Mouse (Mus musculus): ENCODE results near the gene Grm1. TPM values are rescaled to one million over a fixed set of nuclear protein-coding genes. Genes with fewer than 3 reads are reported as not detected.

Gene Grm1
- total and polyA plus RNA-seq, 3 experiments, result not detected

DNA sequence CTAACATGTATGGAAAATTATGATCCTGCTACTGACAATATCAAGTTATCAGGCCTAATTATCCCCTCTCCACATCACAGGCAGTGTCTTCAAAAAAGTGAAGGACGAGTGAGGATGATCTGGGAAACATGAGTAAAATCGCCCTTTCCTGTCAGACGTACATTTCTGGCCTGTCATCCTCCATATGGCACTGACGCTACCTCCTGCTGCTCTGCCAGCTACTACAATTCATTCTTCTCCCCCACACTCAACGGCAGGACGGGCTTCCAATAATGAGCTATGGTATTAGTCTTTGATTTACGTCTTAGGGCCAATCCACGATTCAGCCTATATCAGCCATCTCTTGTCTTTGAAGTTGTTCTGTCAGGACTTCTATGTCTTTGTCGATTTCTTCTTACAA is 193.6 kb downstream of the Grm1 start:
- Histone ChIP-seq H3K36me3 (replicated peaks in 1 of 2; ENCODE audit: control insufficient read depth in 1 of 2, insufficient read depth in 1 of 2, low read length in 1 of 2) (no peaks in the 10 kb centered on the region), H3K27me3 (replicated peaks) (no peaks in the 10 kb centered on the region), H3K4me1 (ENCODE audit: control insufficient read depth in 1 of 2, insufficient read depth in 2 of 2) (no peaks in the 10 kb centered on the region), H3K27ac (ENCODE audit: insufficient read depth, low read depth) (no peak overlapping the region), H3K9me3 (replicated peaks; ENCODE audit: low read length) (no peaks in the 10 kb centered on the region), H3K79me2 (replicated peaks; ENCODE audit: control insufficient read depth, extremely low read depth, insufficient read depth, poor library complexity, severe bottlenecking) (no peaks in the 10 kb centered on the region), H3K4me3 (replicated peaks in 1 of 3; ENCODE audit: low read depth in 2 of 3, low read length in 2 of 3, poor library complexity in 1 of 3) (no peak overlapping the region), H3K4me2 (ENCODE audit: insufficient read depth, low read depth, poor library complexity, severe bottlenecking) (no peak overlapping the region), H3K9ac (ENCODE audit: insufficient read depth, low read depth) (no peak overlapping the region)
- no peak for DNase-seq (ENCODE audit: extremely low read depth)
- in situ Hi-C loops (cut with MboI; ENCODE audit: low pct_ligation_motif_present, low pct_unique_long_range_greater_than_20kb, low sequenced_read_pairs) (no loop called here), dilution Hi-C loops (cut with MboI; ENCODE audit: extremely low pct_ligation_motif_present, extremely low pct_unique_long_range_greater_than_20kb, low sequenced_read_pairs) (no loop called here)
- no peak for TF ChIP-seq ZC3H11A (IDR thresholded peaks at IDR 0.05; ENCODE audit: low read depth, low read length)

DNA sequence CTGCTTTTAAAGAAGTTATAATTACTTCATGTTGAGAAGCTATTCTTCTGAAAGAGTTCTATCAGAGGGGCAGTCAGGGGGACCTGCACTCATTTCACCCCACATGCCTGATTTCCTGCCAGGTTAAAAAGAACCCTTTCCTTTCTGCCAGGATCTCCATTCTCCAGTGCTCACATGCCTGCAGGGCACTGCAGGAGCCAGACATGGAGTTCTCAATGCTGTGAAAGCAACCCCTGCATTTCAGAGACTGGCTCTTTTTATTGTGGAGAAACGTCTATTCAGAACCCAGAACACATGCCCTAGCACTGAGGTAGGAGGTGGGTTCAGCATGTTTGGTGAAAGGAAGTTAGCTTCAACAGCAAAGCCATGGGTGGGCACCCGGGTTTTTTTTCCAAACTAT is 197.2 kb downstream of the Grm1 start:
- Histone ChIP-seq H3K4me2 (ENCODE audit: insufficient read depth, low read depth, poor library complexity, severe bottlenecking) (no peak overlapping the region), H3K4me1 (ENCODE audit: control insufficient read depth in 1 of 2, insufficient read depth in 2 of 2) (no peaks in the 10 kb centered on the region), H3K36me3 (replicated peaks in 1 of 2; ENCODE audit: control insufficient read depth in 1 of 2, insufficient read depth in 1 of 2, low read length in 1 of 2) (no peaks in the 10 kb centered on the region), H3K27ac (ENCODE audit: insufficient read depth, low read depth) (no peak overlapping the region), H3K27me3 (replicated peaks) (no peaks in the 10 kb centered on the region), H3K9me3 (replicated peaks; ENCODE audit: low read length) (no peaks in the 10 kb centered on the region), H3K79me2 (replicated peaks; ENCODE audit: control insufficient read depth, extremely low read depth, insufficient read depth, poor library complexity, severe bottlenecking) (no peaks in the 10 kb centered on the region), H3K4me3 (replicated peaks in 1 of 3; ENCODE audit: low read depth in 2 of 3, low read length in 2 of 3, poor library complexity in 1 of 3) (no peak overlapping the region), H3K9ac (ENCODE audit: insufficient read depth, low read depth) (no peak overlapping the region)
- no peak for DNase-seq (ENCODE audit: extremely low read depth)
- dilution Hi-C loops (cut with MboI; ENCODE audit: extremely low pct_ligation_motif_present, extremely low pct_unique_long_range_greater_than_20kb, low sequenced_read_pairs), result no loop called here
- in situ Hi-C loops (cut with MboI; ENCODE audit: low pct_ligation_motif_present, low pct_unique_long_range_greater_than_20kb, low sequenced_read_pairs), result no loop called here
- TF ChIP-seq ZMIZ1 (IDR thresholded peaks at IDR 0.05; ENCODE audit: low read depth, low read length), result no peak
- TF ChIP-seq SIN3A (IDR thresholded peaks at IDR 0.05; ENCODE audit: low read length), result no peak
- TF ChIP-seq E2F4 (IDR thresholded peaks at IDR 0.05; ENCODE audit: insufficient replicate concordance, low read depth, low read length), result no peak
- no peak for TF ChIP-seq ZC3H11A (IDR thresholded peaks at IDR 0.05; ENCODE audit: low read depth, low read length)
- no peak for TF ChIP-seq GABPA (IDR thresholded peaks at IDR 0.05; ENCODE audit: insufficient replicate concordance, low read depth, low read length)
- no peak for TF ChIP-seq MYC (IDR thresholded peaks at IDR 0.05; ENCODE audit: low read depth, low read length)
- TF ChIP-seq CHD1 (IDR thresholded peaks at IDR 0.05; ENCODE audit: low read depth, low read length), result no peak
- TF ChIP-seq TBP (conservative IDR thresholded peaks at IDR 0.05; ENCODE audit: low read depth, low read length), result no peak
- no peak for TF ChIP-seq MAFK (IDR thresholded peaks at IDR 0.05; ENCODE audit: insufficient replicate concordance, low read length)
- TF ChIP-seq IRF4 (IDR thresholded peaks at IDR 0.05; ENCODE audit: low read depth, low read length), result no peak
- TF ChIP-seq MEF2A (IDR thresholded peaks at IDR 0.05; ENCODE audit: borderline replicate concordance, low read depth, low read length), result no peak
- TF ChIP-seq POLR2A (IDR thresholded peaks at IDR 0.05; ENCODE audit: low read depth, low read length), result no peak
- TF ChIP-seq TCF12 (IDR thresholded peaks at IDR 0.05; ENCODE audit: low read depth, low read length), result no peak
- TF ChIP-seq CHD2 (IDR thresholded peaks at IDR 0.05; ENCODE audit: low read length), result no peak

DNA sequence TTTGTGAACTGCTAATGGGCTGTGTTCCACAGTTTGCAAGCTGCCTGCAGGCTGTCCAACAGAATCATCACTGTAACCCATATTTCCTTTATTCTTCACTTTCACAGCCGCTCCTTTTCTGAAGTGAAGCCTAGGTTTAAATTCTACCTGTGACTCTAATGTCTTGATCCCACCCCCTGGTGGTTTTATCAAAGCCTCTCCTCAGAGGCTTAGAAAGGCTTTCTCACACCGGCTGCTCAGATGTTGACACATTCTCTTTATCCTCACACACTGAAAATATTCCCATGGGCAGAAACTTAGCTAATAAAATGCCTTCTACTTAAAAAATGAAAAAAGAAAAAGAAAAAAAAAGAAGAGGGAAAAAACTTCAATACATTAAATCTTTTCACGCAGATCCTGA is 210.0 kb downstream of the Grm1 start:
- no peak for DNase-seq (ENCODE audit: extremely low read depth)
- in situ Hi-C loops (cut with MboI; ENCODE audit: low pct_ligation_motif_present, low pct_unique_long_range_greater_than_20kb, low sequenced_read_pairs) (no loop called here), dilution Hi-C loops (cut with MboI; ENCODE audit: extremely low pct_ligation_motif_present, extremely low pct_unique_long_range_greater_than_20kb, low sequenced_read_pairs) (no loop called here)
- no peak overlapping the region for H3K4me2 ChIP-seq (ENCODE audit: insufficient read depth, low read depth, poor library complexity, severe bottlenecking)
- H3K79me2 ChIP-seq (replicated peaks; ENCODE audit: control insufficient read depth, extremely low read depth, insufficient read depth, poor library complexity, severe bottlenecking), result no peaks in the 10 kb centered on the region
- H3K4me3 ChIP-seq (replicated peaks in 1 of 3; ENCODE audit: low read depth in 2 of 3, low read length in 2 of 3, poor library complexity in 1 of 3), result no peak overlapping the region
- TF ChIP-seq USF2 (conservative IDR thresholded peaks at IDR 0.05; ENCODE audit: low read depth, low read length) (no peak), CHD1 (IDR thresholded peaks at IDR 0.05; ENCODE audit: low read depth, low read length) (no peak), EP300 (IDR thresholded peaks at IDR 0.05; ENCODE audit: low read length) (no peak), TBP (conservative IDR thresholded peaks at IDR 0.05; ENCODE audit: low read depth, low read length) (no peak), MEF2A (IDR thresholded peaks at IDR 0.05; ENCODE audit: borderline replicate concordance, low read depth, low read length) (no peak), NELFE (IDR thresholded peaks at IDR 0.05; ENCODE audit: low read depth, low read length) (no peak), MAX (IDR thresholded peaks at IDR 0.05; ENCODE audit: low read length) (no peak), POLR2A (IDR thresholded peaks at IDR 0.05; ENCODE audit: low read depth, low read length) (no peak), NRF1 (IDR thresholded peaks at IDR 0.05; ENCODE audit: low read depth, low read length) (no peak), RAD21 (IDR thresholded peaks at IDR 0.05; ENCODE audit: low read depth, low read length) (no peak), ZNF384 (IDR thresholded peaks at IDR 0.05; ENCODE audit: low read depth, low read length) (no peak), ZMIZ1 (IDR thresholded peaks at IDR 0.05; ENCODE audit: low read depth, low read length) (no peak), CTCF (conservative IDR thresholded peaks at IDR 0.05 in 1 of 2, IDR thresholded peaks at IDR 0.05 in 1 of 2; ENCODE audit: low read depth in 2 of 2, low read length in 2 of 2) (no peak), JUND (conservative IDR thresholded peaks at IDR 0.05; ENCODE audit: low read depth, low read length) (no peak), PAX5 (IDR thresholded peaks at IDR 0.05; ENCODE audit: low read length) (no peak), RCOR1 (conservative IDR thresholded peaks at IDR 0.05; ENCODE audit: low read depth, low read length) (no peak), IRF4 (IDR thresholded peaks at IDR 0.05; ENCODE audit: low read depth, low read length) (no peak), SIN3A (IDR thresholded peaks at IDR 0.05; ENCODE audit: low read length) (no peak), ETS1 (conservative IDR thresholded peaks at IDR 0.05; ENCODE audit: low read depth, low read length) (no peak)
- H3K27ac ChIP-seq (ENCODE audit: insufficient read depth, low read depth), result no peak overlapping the region
- H3K36me3 ChIP-seq (replicated peaks in 1 of 2; ENCODE audit: control insufficient read depth in 1 of 2, insufficient read depth in 1 of 2, low read length in 1 of 2), result no peaks in the 10 kb centered on the region
- H3K27me3 ChIP-seq (replicated peaks), result no peaks in the 10 kb centered on the region
- no peaks in the 10 kb centered on the region for H3K9me3 ChIP-seq (replicated peaks; ENCODE audit: low read length)
- H3K9ac ChIP-seq (ENCODE audit: insufficient read depth, low read depth), result no peak overlapping the region
- H3K4me1 ChIP-seq (ENCODE audit: control insufficient read depth in 1 of 2, insufficient read depth in 2 of 2), result no peaks in the 10 kb centered on the region
